Mouse (Mus musculus) ES-Bruce4 (cell line): ENCODE results near the gene Map3k6.

ENCODE experiments used
- CTCF ChIP-seq: IDR thresholded peaks from one replicate; pipeline ENCODE4 v1.8.1; 2011; ENCODE audit warnings: low read depth, low read length
- EP300 ChIP-seq: IDR thresholded peaks from 2 replicates; pipeline ENCODE4 v1.6.1; 2011; ENCODE audit warnings: low read depth, low read length; ENCODE audit not compliant: insufficient read depth
- POLR2A ChIP-seq: IDR thresholded peaks from one replicate; pipeline ENCODE4 v1.8.1; 2011; ENCODE audit warnings: low read length; ENCODE audit not compliant: insufficient read depth

DNA sequence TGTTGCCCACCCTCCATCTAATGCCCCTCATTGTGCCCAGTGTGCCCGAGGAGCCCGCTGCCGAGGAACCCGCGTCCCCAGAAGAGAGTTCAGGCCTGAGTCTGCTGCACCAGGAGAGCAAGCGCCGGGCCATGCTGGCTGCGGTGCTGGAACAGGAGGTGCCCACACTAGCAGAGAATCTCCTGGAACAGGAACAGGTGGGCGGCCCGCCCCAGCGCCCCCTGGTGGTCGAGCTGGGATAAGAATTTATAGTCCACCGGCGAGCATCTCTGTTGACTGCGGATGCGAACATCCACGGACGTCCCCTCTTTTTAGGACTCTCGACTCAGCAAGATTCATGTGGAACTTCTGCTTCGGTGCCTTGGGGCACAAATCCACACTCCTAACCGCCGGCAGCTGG is 10.0 kb downstream of the Map3k6 start:
- peak; percentile 65 for TF ChIP-seq CTCF
- 0 out of 2 replicates have a peak, but pooled peaks have one; percentile 7 for TF ChIP-seq EP300
- no peak for TF ChIP-seq POLR2A
